Comparison of ENCODE assay signal across 32 mouse cellular contexts in the genomic region with DNA sequence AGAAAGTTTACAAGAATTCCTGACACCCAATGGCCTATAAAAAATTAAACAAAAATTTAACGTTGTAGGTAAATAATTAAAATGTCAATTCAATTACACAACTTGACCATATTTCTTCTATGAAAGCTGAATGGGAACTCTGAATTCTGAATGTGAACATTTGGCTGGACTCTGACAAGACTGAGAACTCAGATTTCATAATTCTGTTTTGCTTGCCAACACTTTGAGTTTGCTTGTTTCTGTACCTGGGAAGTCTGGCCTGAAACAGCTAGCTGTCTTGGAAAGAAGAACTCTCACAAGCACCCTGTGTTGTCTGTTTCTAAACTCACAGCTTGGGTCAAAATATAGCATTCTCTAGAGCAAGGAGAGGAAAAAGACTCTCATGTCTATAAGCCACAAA.
A peak's percentile ranks its signal among the peaks of the same experiment; 100 is the strongest.
DNase-seq lines count a peak whose midpoint lies in the region; ATAC-seq and TF ChIP-seq lines count a peak whose summit lies in the region.
"Had no signal": no experiment of that assay in that cellular context is flagged by ENCODE, and none has a peak within 500 bp of the region (broad histone marks: within the 10 kb centered on the region; RNA-seq: fewer than 3 reads in every experiment).

No protein-coding gene starts in this region.

- no peaks in the 10 kb centered on the region for H3K27me3 ChIP-seq in kidney, adult 2 months (replicated peaks; ENCODE audit: control insufficient read depth, insufficient read depth, low read length)
- H3K27me3 ChIP-seq in lung, embryonic 14.5 days (ENCODE audit: insufficient read depth, low read length), result no peaks in the 10 kb centered on the region
- H3K27me3 ChIP-seq: embryonic facial prominence, embryonic 13.5 days; forebrain, embryonic 13.5 days; heart, embryonic 12.5 days; heart, embryonic 15.5 days; hindbrain, embryonic 13.5 days; Patski had no signal

- no peak overlapping the region for H3K9ac ChIP-seq in lung, embryonic 14.5 days
- H3K9ac ChIP-seq: embryonic facial prominence, embryonic 13.5 days; forebrain, embryonic 13.5 days; heart, embryonic 12.5 days; heart, embryonic 15.5 days; hindbrain, embryonic 13.5 days had no signal

- ATAC-seq in lung, embryonic 14.5 days (ENCODE audit: insufficient read depth), result no peak
- ATAC-seq: forebrain, embryonic 13.5 days; forebrain, embryonic 16.5 days; hindbrain, embryonic 16.5 days; Patski had no signal

- H3K4me1 ChIP-seq in kidney, adult 2 months (ENCODE audit: control insufficient read depth, insufficient read depth, low read length), result peaks cover 6% of the 10 kb centered on the region; the same call in 1 of the 2 replicates
- H3K4me1 ChIP-seq in lung, embryonic 14.5 days (ENCODE audit: insufficient read depth), result peaks cover 2% of the 10 kb centered on the region; the same call in 1 of the 2 replicates
- no peaks in the 10 kb centered on the region; the same call in 1 of the 2 replicates for H3K4me1 ChIP-seq in lung, adult 2 months (ENCODE audit: control insufficient read depth, insufficient read depth, low read length)
- H3K4me1 ChIP-seq: embryonic facial prominence, embryonic 10.5 days; embryonic facial prominence, embryonic 13.5 days; forebrain, embryonic 10.5 days; forebrain, embryonic 13.5 days; hindbrain, embryonic 10.5 days; hindbrain, embryonic 13.5 days had no signal

- no peak overlapping the region for H3K4me3 ChIP-seq in kidney, adult 2 months (ENCODE audit: insufficient read depth, low read depth, low read length)
- no peak overlapping the region for H3K4me3 ChIP-seq in lung, embryonic 14.5 days (ENCODE audit: low read depth, low read length)
- no peak overlapping the region for H3K4me3 ChIP-seq in lung, adult 2 months (replicated peaks; ENCODE audit: extremely low read depth, low read depth, low read length)
- H3K4me3 ChIP-seq: embryonic facial prominence, embryonic 10.5 days; embryonic facial prominence, embryonic 13.5 days; erythroblast, embryonic 14.5 days; forebrain, embryonic 10.5 days; forebrain, embryonic 13.5 days; heart, embryonic 12.5 days; heart, embryonic 15.5 days; hindbrain, embryonic 10.5 days; hindbrain, embryonic 13.5 days had no signal

- peak overlapping the region; percentile 64; the same call in 1 of the 2 replicates for H3K27ac ChIP-seq in kidney, adult 2 months (ENCODE audit: insufficient read depth, low read depth, low read length)
- H3K27ac ChIP-seq in lung, embryonic 14.5 days (ENCODE audit: low read depth), result peak overlapping the region; percentile 50; the same call in 1 of the 2 replicates
- H3K27ac ChIP-seq: embryonic facial prominence, embryonic 10.5 days; embryonic facial prominence, embryonic 13.5 days; forebrain, embryonic 10.5 days; forebrain, embryonic 13.5 days; heart, embryonic 15.5 days; hindbrain, embryonic 10.5 days; hindbrain, embryonic 13.5 days had no signal

- WGBS in kidney, adult 2 months, result 27% methylated on average over 1 of the region's 1 CpGs
- 28% methylated on average over 1 of the region's 1 CpGs for WGBS in lung, embryonic 14.5 days
- 28% methylated on average over 1 of the region's 1 CpGs for WGBS in lung, adult 2 months

- DNase-seq in kidney, adult 2 months, result peak; percentile 63
- no peak for DNase-seq in kidney, postnatal 4 days
- DNase-seq in lung, embryonic 14.5 days, result no peak
- DNase-seq in lung, postnatal 10 days, result no peak
- peak; percentile 26 for DNase-seq in lung, postnatal 36 days
- DNase-seq in lung, adult 2 months, result no peak
- DNase-seq in left cerebral cortex, adult 18-20 months (ENCODE audit: low spot score in 2 of 2), result no peak
- DNase-seq in right cerebral cortex, postnatal 10 days (ENCODE audit: low spot score in 2 of 2), result no peak
- DNase-seq: adrenal gland, adult 8-10 months; adrenal gland, postnatal 25 days; cerebellum, adult 11-12 months; cerebellum, adult 8-10 months; cerebellum, postnatal 10 days; cerebellum, postnatal 36 days; embryo, embryonic 11 days; gastrocnemius, postnatal 10 days; gastrocnemius, postnatal 36 days; heart, adult 11 months; heart, postnatal 10 days; heart, postnatal 36 days had no signal

- TF ChIP-seq CTCF in kidney, adult 2 months (conservative IDR thresholded peaks at IDR 0.05; ENCODE audit: insufficient read depth, insufficient read length, low read depth, low read length), result no peak
- no peak for TF ChIP-seq CTCF in lung, embryonic 14.5 days (IDR thresholded peaks at IDR 0.05; ENCODE audit: low read depth)
- TF ChIP-seq CTCF in lung, adult 2 months (IDR thresholded peaks at IDR 0.05; ENCODE audit: insufficient read depth, low read length), result no peak

- no peak for TF ChIP-seq POLR2A in kidney, adult 2 months (IDR thresholded peaks at IDR 0.05; ENCODE audit: low read depth, low read length)
- TF ChIP-seq POLR2A in lung, adult 2 months (IDR thresholded peaks at IDR 0.05; ENCODE audit: borderline replicate concordance, extremely low read depth, low read depth, low read length), result no peak

- H3K36me3 ChIP-seq in kidney, adult 2 months (ENCODE audit: control insufficient read depth, insufficient read depth, low read length), result no peaks in the 10 kb centered on the region; the same call in 1 of the 2 replicates
- no peaks in the 10 kb centered on the region for H3K36me3 ChIP-seq in lung, embryonic 14.5 days (ENCODE audit: insufficient read depth)
- H3K36me3 ChIP-seq: embryonic facial prominence, embryonic 13.5 days; heart, embryonic 12.5 days had no signal

- H3K9me3 ChIP-seq in lung, embryonic 14.5 days (ENCODE audit: low read depth, low read length), result no peaks in the 10 kb centered on the region
- H3K9me3 ChIP-seq: embryonic facial prominence, embryonic 10.5 days; embryonic facial prominence, embryonic 13.5 days; forebrain, embryonic 10.5 days; forebrain, embryonic 13.5 days; heart, embryonic 12.5 days; heart, embryonic 15.5 days; hindbrain, embryonic 10.5 days; hindbrain, embryonic 13.5 days had no signal

- H3K4me2 ChIP-seq in lung, embryonic 14.5 days, result no peak overlapping the region
- H3K4me2 ChIP-seq: embryonic facial prominence, embryonic 13.5 days; forebrain, embryonic 13.5 days; heart, embryonic 12.5 days; heart, embryonic 15.5 days; hindbrain, embryonic 13.5 days had no signal

Comparison
In these comparisons a context has a peak if more than half of its experiments do, and no peak if none do; other contexts are left out.
1. DNase-seq: peak in kidney, adult 2 months (single experiment) and lung, postnatal 36 days (single experiment); none in kidney, postnatal 4 days (0 of 2), lung, embryonic 14.5 days (single experiment), lung, postnatal 10 days (single experiment), lung, adult 2 months (single experiment), left cerebral cortex, adult 18-20 months (0 of 2) and right cerebral cortex, postnatal 10 days (0 of 2).